Mouse (Mus musculus): ENCODE results near the gene Phf21a.

- TF ChIP-seq POLR2A (IDR thresholded peaks at IDR 0.05; ENCODE audit: borderline replicate concordance, control insufficient read depth, low read depth, low read length): no peak
- no peak for TF ChIP-seq CTCF (IDR thresholded peaks at IDR 0.05; ENCODE audit: control insufficient read depth, insufficient read depth, low read length)
Measured at GRCm38 (mm10) chr2:92043285-92043684, 49.6 kb upstream of the Phf21a start.

Measured in bone marrow, adult 2 months (tissue).